Mouse (Mus musculus) CD4-positive, CD25-positive, alpha-beta regulatory T cell, adult 4 months (primary cell): ENCODE results near the gene Usp11. TPM values are rescaled to one million over a fixed set of nuclear protein-coding genes. Genes with fewer than 3 reads are reported as not detected.

ENCODE experiments used
- polyA plus RNA-seq, 2 experiments: library from polyadenylated mRNA; unstranded; fragments of 100-300 nt; shearing (Covaris generic); gene quantifications; one replicate each; pipeline ENCODE4 v1.2.1; 2017

Usp11 gene
- polyA plus RNA-seq, 2 experiments from 2014 or later, result 17.7 to 21.0 TPM

Other genes with a start within 250 kb of the Usp11 start
- gene Rgn, start 154.1 kb upstream of the Usp11 start, polyA plus RNA-seq, result not detected
- 10 to 100 TPM; 37.6 to 61.7 TPM for gene Rbm10, start 86.4 kb upstream of the Usp11 start, polyA plus RNA-seq
- gene Ndufb11, start 86.3 kb upstream of the Usp11 start, polyA plus RNA-seq, result 100 to 1,000 TPM; 218 to 246 TPM
- 100 to 1,000 TPM; 112 to 149 TPM for gene Uba1, start 45.6 kb upstream of the Usp11 start, polyA plus RNA-seq
- 10 to 100 TPM; 10.3 to 11.1 TPM for gene Cdk16, start 16.0 kb upstream of the Usp11 start, polyA plus RNA-seq
- 100 to 1,000 TPM; 114 to 205 TPM for gene Araf, start 93.9 kb downstream of the Usp11 start, polyA plus RNA-seq
- under 1 TPM in 1 of 2 experiments, not detected in 1; 0.39 TPM for gene Timp1, start 166.3 kb downstream of the Usp11 start, polyA plus RNA-seq
- gene Syn1, start 217.1 kb downstream of the Usp11 start, polyA plus RNA-seq, result under 1 TPM in 1 of 2 experiments, not detected in 1; 0.20 TPM
- 1 to 10 TPM; 5.9 to 9.8 TPM for gene Cfp, start 227.6 kb downstream of the Usp11 start, polyA plus RNA-seq
- gene Elk1, start 246.7 kb downstream of the Usp11 start, polyA plus RNA-seq, result 1 to 10 TPM; 4.5 to 6.6 TPM